Mouse (Mus musculus): ENCODE data around the gene Asb10.

The Asb10 gene

GRCm38 (mm10) chr5:24492546-24493285, 48.1 kb downstream of the Asb10 start:
- DNase-seq (ENCODE audit: inconsistent ontology term), result no peak

GRCm38 (mm10) chr5:24490413-24490920, 50.3 kb downstream of the Asb10 start:
- no peak for DNase-seq (ENCODE audit: inconsistent ontology term)

- no peak for DNase-seq (ENCODE audit: inconsistent ontology term)
Measured at GRCm38 (mm10) chr5:24486738-24487137, 54.0 kb downstream of the Asb10 start.

GRCm38 (mm10) chr5:24486097-24486496, 54.7 kb downstream of the Asb10 start:
- DNase-seq (ENCODE audit: inconsistent ontology term), result peak; percentile 89

GRCm38 (mm10) chr5:24484963-24485362, 55.8 kb downstream of the Asb10 start:
- DNase-seq (ENCODE audit: inconsistent ontology term), result no peak

GRCm38 (mm10) chr5:24483326-24483725, 57.5 kb downstream of the Asb10 start:
- DNase-seq (ENCODE audit: inconsistent ontology term), result peak; percentile 54

All from Muller cell, postnatal 12 days (primary cell).